Mouse (Mus musculus): ENCODE results near the gene Grasp.

GRCm38 (mm10) chr15:101187907-101188306 is 36.1 kb upstream of the Grasp start:
- TF ChIP-seq CTCF (conservative IDR thresholded peaks at IDR 0.05; ENCODE audit: low read length) (peak; percentile 29; the same call in 1 of the 2 replicates), POU5F1 (IDR thresholded peaks at IDR 0.05; ENCODE audit: borderline replicate concordance, low read length) (no peak)

Data from E14TG2a.4 (cell line).